Comparison of ENCODE assay signal across 32 mouse cellular contexts in genomic region chr19:36293177-36293969, GRCm38 (mm10). TPM values are rescaled to one million over a fixed set of nuclear protein-coding genes. Genes with fewer than 3 reads are reported as not detected.
DNase-seq lines count a peak whose midpoint lies in the region; ATAC-seq lines count a peak whose summit lies in the region.
"Had no signal": no experiment of that assay in that cellular context is flagged by ENCODE, and none has a peak within 500 bp of the region (broad histone marks: within the 10 kb centered on the region; RNA-seq: fewer than 3 reads in every experiment).

No protein-coding gene starts in this region.

- no peaks in the 10 kb centered on the region for H3K9me3 ChIP-seq in forebrain, embryonic 13.5 days (replicated peaks)
- H3K9me3 ChIP-seq in forebrain, embryonic 11.5 days (ENCODE audit: control insufficient read depth, low read length): no peaks in the 10 kb centered on the region
- H3K9me3 ChIP-seq: embryonic facial prominence, embryonic 12.5 days; hindbrain, embryonic 10.5 days; hindbrain, embryonic 15.5 days; kidney, embryonic 15.5 days; limb, embryonic 10.5 days; limb, embryonic 15.5 days; liver, embryonic 13.5 days; neural tube, embryonic 15.5 days had no signal

- no peak overlapping the region for H3K9ac ChIP-seq in forebrain, embryonic 13.5 days
- H3K9ac ChIP-seq in forebrain, embryonic 11.5 days (ENCODE audit: low read length): no peak overlapping the region
- H3K9ac ChIP-seq: embryonic facial prominence, embryonic 12.5 days; hindbrain, embryonic 15.5 days; kidney, embryonic 15.5 days; limb, embryonic 15.5 days; liver, embryonic 13.5 days; neural tube, embryonic 15.5 days had no signal

- no peak overlapping the region for H3K4me3 ChIP-seq in forebrain, embryonic 13.5 days
- no peak overlapping the region for H3K4me3 ChIP-seq in forebrain, embryonic 11.5 days (ENCODE audit: low read depth, low read length)
- H3K4me3 ChIP-seq: embryonic facial prominence, embryonic 12.5 days; hindbrain, embryonic 10.5 days; hindbrain, embryonic 15.5 days; kidney, embryonic 15.5 days; limb, embryonic 10.5 days; limb, embryonic 15.5 days; liver, embryonic 13.5 days; neural tube, embryonic 15.5 days had no signal

- H3K4me1 ChIP-seq in forebrain, embryonic 13.5 days: no peaks in the 10 kb centered on the region
- H3K4me1 ChIP-seq in forebrain, embryonic 11.5 days (replicated peaks; ENCODE audit: control insufficient read depth, insufficient read depth, low read length): no peaks in the 10 kb centered on the region
- H3K4me1 ChIP-seq: embryonic facial prominence, embryonic 12.5 days; hindbrain, embryonic 10.5 days; hindbrain, embryonic 15.5 days; kidney, embryonic 15.5 days; limb, embryonic 10.5 days; limb, embryonic 15.5 days; liver, embryonic 13.5 days; neural tube, embryonic 15.5 days had no signal

- H3K27me3 ChIP-seq in forebrain, embryonic 13.5 days: no peaks in the 10 kb centered on the region
- H3K27me3 ChIP-seq in forebrain, embryonic 11.5 days (ENCODE audit: control insufficient read depth, insufficient read depth, low read length): no peaks in the 10 kb centered on the region
- H3K27me3 ChIP-seq: CH12.LX; embryonic facial prominence, embryonic 12.5 days; hindbrain, embryonic 15.5 days; kidney, embryonic 15.5 days; limb, embryonic 15.5 days; liver, embryonic 13.5 days; neural tube, embryonic 15.5 days had no signal

- H3K27ac ChIP-seq in forebrain, embryonic 13.5 days: no peak overlapping the region
- H3K27ac ChIP-seq in forebrain, embryonic 11.5 days (ENCODE audit: low read depth, low read length): no peak overlapping the region
- H3K27ac ChIP-seq: embryonic facial prominence, embryonic 12.5 days; hindbrain, embryonic 10.5 days; hindbrain, embryonic 15.5 days; kidney, embryonic 15.5 days; limb, embryonic 10.5 days; limb, embryonic 15.5 days; liver, embryonic 13.5 days; macrophage; neural tube, embryonic 15.5 days had no signal

- no peaks in the 10 kb centered on the region for H3K36me3 ChIP-seq in forebrain, embryonic 13.5 days (ENCODE audit: poor library complexity, severe bottlenecking)
- no peaks in the 10 kb centered on the region for H3K36me3 ChIP-seq in forebrain, embryonic 11.5 days (ENCODE audit: control insufficient read depth, insufficient read depth, low read length)
- H3K36me3 ChIP-seq: embryonic facial prominence, embryonic 12.5 days; hindbrain, embryonic 10.5 days; hindbrain, embryonic 15.5 days; kidney, embryonic 15.5 days; limb, embryonic 10.5 days; limb, embryonic 15.5 days; liver, embryonic 13.5 days; neural tube, embryonic 15.5 days had no signal

- no peak for DNase-seq in forebrain, embryonic 11.5 days (ENCODE audit: low spot score)
- DNase-seq in layer of hippocampus, adult 8-10 months (ENCODE audit: low spot score in 2 of 2): peak; percentile 5 to 6
- DNase-seq in layer of hippocampus, postnatal 25 days (ENCODE audit: extremely low spot score in 1 of 2, low spot score in 1 of 2): no peak
- peak; percentile 60 for DNase-seq in brain, embryonic 18.5 days (ENCODE audit: low read depth, low spot score)
- peak; percentile 11 for DNase-seq in telencephalon, adult 2 months (ENCODE audit: low read depth, low spot score)
- no peak for DNase-seq in frontal cortex, postnatal 36 days (ENCODE audit: low spot score in 2 of 2)
- DNase-seq: adrenal gland, adult 2 months; adrenal gland, postnatal 36 days; cerebellum, adult 11 months; cerebellum, adult 9-10 months; cerebellum, postnatal 36 days; gastrocnemius, postnatal 10 days; heart, postnatal 14 days; kidney, adult 18-20 months; kidney, postnatal 25 days; liver, embryonic 13.5 days; lung, adult 18-20 months; retina, postnatal 1 day; right cerebral cortex, postnatal 14 days; thymus, postnatal 14 days had no signal

- ATAC-seq in forebrain, embryonic 13.5 days: peak; percentile 43; the same call in 1 of the 2 replicates
- ATAC-seq in forebrain, embryonic 11.5 days (replicated peaks; ENCODE audit: low FRiP score): no peak
- ATAC-seq: activated CD4-positive, CD25-positive, alpha-beta regulatory T cell, adult 4 months; lung, postnatal 0 days had no signal

- WGBS in forebrain, embryonic 13.5 days: 76% methylated on average over 6 of the region's 6 CpGs
- 77% methylated on average over 6 of the region's 6 CpGs for WGBS in forebrain, embryonic 11.5 days

- no peak overlapping the region for H3K4me2 ChIP-seq in forebrain, embryonic 13.5 days
- no peak overlapping the region for H3K4me2 ChIP-seq in forebrain, embryonic 11.5 days (ENCODE audit: low read depth, low read length, severe bottlenecking)
- H3K4me2 ChIP-seq: embryonic facial prominence, embryonic 12.5 days; hindbrain, embryonic 15.5 days; kidney, embryonic 15.5 days; limb, embryonic 15.5 days; liver, embryonic 13.5 days; neural tube, embryonic 15.5 days had no signal

RNA-seq across cellular contexts. Expression of gene Pcgf5, which starts 54.7 kb away (rescaled TPM):
- polyA plus RNA-seq in forebrain, embryonic 13.5 days (2015; fragmentation: Nextera tagmentation; extraction: Ambion mirVana): 23.0 and 25.2 TPM in 2 replicates
- 14.9 and 17.1 TPM in 2 replicates for polyA plus RNA-seq in forebrain, embryonic 11.5 days (2014; fragmentation: Nextera tagmentation; extraction: Ambion mirVana)
- total RNA-seq in layer of hippocampus, adult 8-10 months (2022): 10 to 100 TPM; 19.2 to 27.9 (median 20.9) TPM
- 10 to 100 TPM; 15.4 to 16.2 TPM for total RNA-seq in layer of hippocampus, postnatal 25 days (2021)

Comparison
In these comparisons a context has a peak if more than half of its experiments do, and no peak if none do; other contexts are left out.
1. DNase-seq: peak in layer of hippocampus, adult 8-10 months (2 of 2), brain, embryonic 18.5 days (single experiment) and telencephalon, adult 2 months (single experiment); none in forebrain, embryonic 11.5 days (single experiment), layer of hippocampus, postnatal 25 days (0 of 2) and frontal cortex, postnatal 36 days (0 of 2).